Mouse (Mus musculus): ENCODE data around the gene Fbxl2. TPM values are rescaled to one million over a fixed set of nuclear protein-coding genes. Genes with fewer than 3 reads are reported as not detected.

Gene Fbxl2
- total and polyA plus RNA-seq, 2 experiments from 2014 or later = 1.6 to 3.4 TPM

GRCm38 (mm10) chr9:113978656-113979055 is 67.3 kb downstream of the Fbxl2 start:
- Histone ChIP-seq H3K4me1 (ENCODE audit: control insufficient read depth, insufficient read depth) (peaks cover 9% of the 10 kb centered on the region; the same call in 1 of the 2 replicates), H3K9me3 (replicated peaks; ENCODE audit: control insufficient read depth, low read length) (no peaks in the 10 kb centered on the region), H3K4me3 (ENCODE audit: low read depth, low read length) (no peak overlapping the region), H3K9ac (replicated peaks; ENCODE audit: low read depth, low read length) (no peak overlapping the region), H3K27me3 (ENCODE audit: control insufficient read depth, insufficient read depth, low read length) (no peaks in the 10 kb centered on the region), H3K36me3 (replicated peaks; ENCODE audit: control insufficient read depth, insufficient read depth, low read length) (peaks cover 53% of the 10 kb centered on the region), H3K4me2 (ENCODE audit: low read depth, low read length) (no peak overlapping the region), H3K27ac (ENCODE audit: low read depth) (no peak overlapping the region)
- DNase-seq (ENCODE audit: low spot score) (no peak), ATAC-seq (ENCODE audit: insufficient read depth, low read depth) (no peak)
- WGBS = 67% methylated on average over 7 of the region's 7 CpGs
- TF ChIP-seq EP300 (IDR thresholded peaks at IDR 0.05; ENCODE audit: low read depth) (no peak), CTCF (IDR thresholded peaks at IDR 0.05; ENCODE audit: low read depth) (no peak)

- no peak for ATAC-seq (ENCODE audit: insufficient read depth, low read depth)
These were observed 68.7 kb downstream of the Fbxl2 start for GRCm38 (mm10) chr9:113977225-113977840.

GRCm38 (mm10) chr9:113976264-113976663 is 69.7 kb downstream of the Fbxl2 start:
- ATAC-seq (ENCODE audit: insufficient read depth, low read depth) (no peak), DNase-seq (ENCODE audit: low spot score) (no peak)
- Histone ChIP-seq H3K4me1 (ENCODE audit: control insufficient read depth, insufficient read depth) (peaks cover 6% of the 10 kb centered on the region; the same call in 1 of the 2 replicates), H3K4me2 (ENCODE audit: low read depth, low read length) (no peak overlapping the region), H3K9ac (replicated peaks; ENCODE audit: low read depth, low read length) (no peak overlapping the region), H3K27ac (ENCODE audit: low read depth) (no peak overlapping the region), H3K4me3 (ENCODE audit: low read depth, low read length) (no peak overlapping the region), H3K9me3 (replicated peaks; ENCODE audit: control insufficient read depth, low read length) (no peaks in the 10 kb centered on the region), H3K27me3 (ENCODE audit: control insufficient read depth, insufficient read depth, low read length) (no peaks in the 10 kb centered on the region), H3K36me3 (replicated peaks; ENCODE audit: control insufficient read depth, insufficient read depth, low read length) (peaks cover 69% of the 10 kb centered on the region)
- WGBS = 90% methylated on average over 10 of the region's 10 CpGs
- no peak for TF ChIP-seq EP300 (IDR thresholded peaks at IDR 0.05; ENCODE audit: low read depth)
- no peak for TF ChIP-seq CTCF (IDR thresholded peaks at IDR 0.05; ENCODE audit: low read depth)

More at GRCm38 (mm10) chr9:113977225-113977840, 68.7 kb downstream of the Fbxl2 start:
- H3K4me2 ChIP-seq (ENCODE audit: low read depth, low read length) = no peak overlapping the region
- H3K4me1 ChIP-seq (ENCODE audit: control insufficient read depth, insufficient read depth) = peaks cover 9% of the 10 kb centered on the region; the same call in 1 of the 2 replicates
- 74% methylated on average over 11 of the region's 11 CpGs for WGBS
- DNase-seq (ENCODE audit: low spot score) = no peak
- no peaks in the 10 kb centered on the region for H3K27me3 ChIP-seq (ENCODE audit: control insufficient read depth, insufficient read depth, low read length)
- no peaks in the 10 kb centered on the region for H3K9me3 ChIP-seq (replicated peaks; ENCODE audit: control insufficient read depth, low read length)
- no peak overlapping the region for H3K27ac ChIP-seq (ENCODE audit: low read depth)
- TF ChIP-seq CTCF (IDR thresholded peaks at IDR 0.05; ENCODE audit: low read depth) (no peak), EP300 (IDR thresholded peaks at IDR 0.05; ENCODE audit: low read depth) (no peak)
- H3K36me3 ChIP-seq (replicated peaks; ENCODE audit: control insufficient read depth, insufficient read depth, low read length) = peaks cover 65% of the 10 kb centered on the region
- H3K9ac ChIP-seq (replicated peaks; ENCODE audit: low read depth, low read length) = no peak overlapping the region
- H3K4me3 ChIP-seq (ENCODE audit: low read depth, low read length) = no peak overlapping the region

- 79% methylated on average over 7 of the region's 7 CpGs for WGBS
- H3K4me2 ChIP-seq (ENCODE audit: low read depth, low read length) = no peak overlapping the region
- DNase-seq (ENCODE audit: low spot score) = no peak
- no peak overlapping the region for H3K4me3 ChIP-seq (ENCODE audit: low read depth, low read length)
- no peak overlapping the region for H3K27ac ChIP-seq (ENCODE audit: low read depth)
- H3K9me3 ChIP-seq (replicated peaks; ENCODE audit: control insufficient read depth, low read length) = no peaks in the 10 kb centered on the region
- no peaks in the 10 kb centered on the region for H3K27me3 ChIP-seq (ENCODE audit: control insufficient read depth, insufficient read depth, low read length)
- H3K36me3 ChIP-seq (replicated peaks; ENCODE audit: control insufficient read depth, insufficient read depth, low read length) = peaks cover 77% of the 10 kb centered on the region
- no peaks in the 10 kb centered on the region for H3K4me1 ChIP-seq (ENCODE audit: control insufficient read depth, insufficient read depth)
- ATAC-seq (ENCODE audit: insufficient read depth, low read depth) = no peak
- TF ChIP-seq EP300 (IDR thresholded peaks at IDR 0.05; ENCODE audit: low read depth) (no peak), CTCF (IDR thresholded peaks at IDR 0.05; ENCODE audit: low read depth) (no peak)
- no peak overlapping the region for H3K9ac ChIP-seq (replicated peaks; ENCODE audit: low read depth, low read length)
These were observed 70.5 kb downstream of the Fbxl2 start for GRCm38 (mm10) chr9:113975442-113975841.

- Histone ChIP-seq H3K27ac (ENCODE audit: low read depth) (no peak overlapping the region), H3K9me3 (replicated peaks; ENCODE audit: control insufficient read depth, low read length) (no peaks in the 10 kb centered on the region), H3K4me1 (ENCODE audit: control insufficient read depth, insufficient read depth) (no peaks in the 10 kb centered on the region), H3K4me3 (ENCODE audit: low read depth, low read length) (no peak overlapping the region), H3K36me3 (replicated peaks; ENCODE audit: control insufficient read depth, insufficient read depth, low read length) (peaks cover 82% of the 10 kb centered on the region), H3K9ac (replicated peaks; ENCODE audit: low read depth, low read length) (no peak overlapping the region), H3K4me2 (ENCODE audit: low read depth, low read length) (no peak overlapping the region), H3K27me3 (ENCODE audit: control insufficient read depth, insufficient read depth, low read length) (no peaks in the 10 kb centered on the region)
- 90% methylated on average over 4 of the region's 4 CpGs for WGBS
- TF ChIP-seq CTCF (IDR thresholded peaks at IDR 0.05; ENCODE audit: low read depth) (no peak), EP300 (IDR thresholded peaks at IDR 0.05; ENCODE audit: low read depth) (no peak)
- DNase-seq (ENCODE audit: low spot score) (no peak), ATAC-seq (ENCODE audit: insufficient read depth, low read depth) (no peak)
These were observed 71.0 kb downstream of the Fbxl2 start for GRCm38 (mm10) chr9:113974945-113975344.

GRCm38 (mm10) chr9:113973857-113974256 is 72.1 kb downstream of the Fbxl2 start:
- H3K9ac ChIP-seq (replicated peaks; ENCODE audit: low read depth, low read length) = no peak overlapping the region
- no peaks in the 10 kb centered on the region for H3K27me3 ChIP-seq (ENCODE audit: control insufficient read depth, insufficient read depth, low read length)
- no peak for TF ChIP-seq EP300 (IDR thresholded peaks at IDR 0.05; ENCODE audit: low read depth)
- no peak for TF ChIP-seq CTCF (IDR thresholded peaks at IDR 0.05; ENCODE audit: low read depth)
- no peak overlapping the region for H3K27ac ChIP-seq (ENCODE audit: low read depth)
- DNase-seq (ENCODE audit: low spot score) = no peak
- no peak overlapping the region for H3K4me2 ChIP-seq (ENCODE audit: low read depth, low read length)
- no peak for ATAC-seq (ENCODE audit: insufficient read depth, low read depth)
- peaks cover 89% of the 10 kb centered on the region for H3K36me3 ChIP-seq (replicated peaks; ENCODE audit: control insufficient read depth, insufficient read depth, low read length)
- no peaks in the 10 kb centered on the region for H3K9me3 ChIP-seq (replicated peaks; ENCODE audit: control insufficient read depth, low read length)
- 83% methylated on average over 4 of the region's 4 CpGs for WGBS
- no peaks in the 10 kb centered on the region for H3K4me1 ChIP-seq (ENCODE audit: control insufficient read depth, insufficient read depth)
- H3K4me3 ChIP-seq (ENCODE audit: low read depth, low read length) = no peak overlapping the region

All from heart, postnatal 0 days (tissue).